In the genomic region with DNA sequence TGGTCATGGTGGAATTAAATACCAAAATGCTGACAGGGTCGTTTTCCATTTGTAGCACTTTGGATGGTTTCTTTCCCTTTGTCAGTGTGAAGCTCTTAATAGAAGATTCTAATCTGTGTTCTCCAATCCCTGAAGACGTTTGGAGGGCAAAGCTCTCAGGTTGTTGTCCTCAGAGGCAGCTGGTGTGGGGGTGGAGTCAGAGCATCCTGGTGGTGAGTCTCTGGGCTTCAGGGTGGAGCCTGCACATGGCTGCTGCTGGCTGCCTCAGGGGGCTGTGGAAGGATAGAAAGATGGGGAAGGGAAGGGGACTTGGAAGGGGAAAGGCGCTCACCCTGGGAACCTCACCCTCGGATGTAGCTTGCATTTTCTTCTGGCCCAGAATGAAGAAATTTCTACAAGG, we compare ENCODE assay signal across 29 mouse cellular contexts. TPM values are rescaled to one million over a fixed set of nuclear protein-coding genes. Genes with fewer than 3 reads are reported as not detected.
"Had no signal": no experiment of that assay in that cellular context is flagged by ENCODE, and none has a peak within 500 bp of the region (broad histone marks: within the 10 kb centered on the region; RNA-seq: fewer than 3 reads in every experiment).

No protein-coding gene starts in this region.

- H3K27me3 ChIP-seq: hindbrain, embryonic 13.5 days; hindbrain, embryonic 15.5 days; kidney, embryonic 15.5 days; limb, embryonic 12.5 days; liver, embryonic 15.5 days had no signal

- H3K9ac ChIP-seq: heart, embryonic 13.5 days; heart, embryonic 15.5 days; hindbrain, embryonic 13.5 days; hindbrain, embryonic 15.5 days; kidney, embryonic 15.5 days; limb, embryonic 12.5 days; liver, embryonic 13.5 days; liver, embryonic 15.5 days had no signal

- H3K4me2 ChIP-seq: heart, embryonic 11.5 days; heart, embryonic 13.5 days; heart, embryonic 15.5 days; hindbrain, embryonic 13.5 days; hindbrain, embryonic 15.5 days; kidney, embryonic 15.5 days; limb, embryonic 12.5 days; liver, embryonic 11.5 days; liver, embryonic 13.5 days; liver, embryonic 15.5 days had no signal

- H3K36me3 ChIP-seq: heart, embryonic 13.5 days; heart, embryonic 15.5 days; hindbrain, embryonic 13.5 days; hindbrain, embryonic 15.5 days; kidney, embryonic 15.5 days; limb, embryonic 10.5 days; limb, embryonic 12.5 days; liver, embryonic 13.5 days; liver, embryonic 15.5 days had no signal

- H3K4me3 ChIP-seq: gastrocnemius, adult 2 months; heart, adult 2 months; heart, embryonic 13.5 days; heart, embryonic 15.5 days; hindbrain, embryonic 13.5 days; hindbrain, embryonic 15.5 days; kidney, embryonic 15.5 days; layer of hippocampus, adult 2 months; left cerebral cortex, adult 2 months; limb, embryonic 10.5 days; limb, embryonic 12.5 days; liver, embryonic 13.5 days; liver, embryonic 15.5 days had no signal

- H3K9me3 ChIP-seq: heart, embryonic 13.5 days; heart, embryonic 15.5 days; hindbrain, embryonic 13.5 days; hindbrain, embryonic 15.5 days; kidney, embryonic 15.5 days; limb, embryonic 10.5 days; limb, embryonic 12.5 days; liver, embryonic 13.5 days; liver, embryonic 15.5 days had no signal

- H3K4me1 ChIP-seq: heart, embryonic 13.5 days; heart, embryonic 15.5 days; hindbrain, embryonic 15.5 days; kidney, embryonic 15.5 days; liver, embryonic 13.5 days; liver, embryonic 15.5 days had no signal

- H3K27ac ChIP-seq: gastrocnemius, adult 2 months; heart, adult 2 months; heart, embryonic 13.5 days; heart, embryonic 15.5 days; hindbrain, embryonic 13.5 days; hindbrain, embryonic 15.5 days; hindbrain, postnatal 0 days; kidney, embryonic 15.5 days; layer of hippocampus, adult 2 months; left cerebral cortex, adult 2 months; limb, embryonic 10.5 days; limb, embryonic 12.5 days; liver, embryonic 13.5 days; liver, embryonic 15.5 days had no signal

- ATAC-seq: hindbrain, postnatal 0 days; intestine, embryonic 16.5 days had no signal

- DNase-seq: gastrocnemius, adult 2 months; gastrocnemius, postnatal 10 days; gastrocnemius, postnatal 25 days; heart, adult 11 months; heart, adult 2 months; heart, postnatal 14 days; heart, postnatal 36 days; kidney, adult 11 months; kidney, adult 2 months; kidney, adult 9 months; kidney, postnatal 10 days; kidney, postnatal 25 days; kidney, postnatal 4 days; liver; liver, embryonic 13.5 days had no signal

RNA-seq across cellular contexts. Expression of a gene that starts 31.0 kb away (rescaled TPM):
- total RNA-seq: heart, adult 2 months had no signal
